Mouse (Mus musculus) brain, adult 2 months (tissue): Measurements from ENCODE around the gene Fbxl15.

Experiments
- DNase-seq: peaks from one replicate; pipeline ENCODE4 v3.0.0; 2011; ENCODE audit warnings: low read depth, low spot score

Fbxl15 gene

DNA sequence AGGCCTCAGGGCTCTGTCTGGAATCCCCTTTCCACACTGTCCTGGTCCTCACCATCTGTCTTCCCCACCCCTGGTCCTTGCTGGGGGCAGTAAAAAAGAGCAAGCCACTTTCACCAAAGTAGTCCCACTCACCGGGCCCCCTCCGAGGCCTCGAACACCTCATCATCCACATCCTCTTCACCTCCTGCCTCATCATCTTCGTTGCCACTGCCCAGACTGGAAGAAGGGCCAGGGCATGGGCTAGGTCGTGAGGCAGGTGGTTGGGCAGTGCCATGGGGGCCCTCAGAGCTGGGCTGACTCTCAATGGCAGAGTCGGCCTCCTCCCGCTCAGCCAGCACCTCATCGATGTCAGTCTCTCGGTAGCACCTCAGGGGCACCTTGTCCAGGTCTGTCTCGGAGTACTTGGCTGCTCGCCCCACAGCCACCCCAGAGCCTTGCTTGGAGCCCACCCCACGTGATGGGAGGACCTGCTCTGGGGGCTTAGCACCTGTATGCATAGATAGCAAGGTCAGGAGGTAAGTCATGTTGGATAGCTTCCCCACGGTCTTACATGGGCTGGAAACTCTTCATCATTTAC is 4.9 kb upstream of the Fbxl15 start:
- no peak for DNase-seq

DNA sequence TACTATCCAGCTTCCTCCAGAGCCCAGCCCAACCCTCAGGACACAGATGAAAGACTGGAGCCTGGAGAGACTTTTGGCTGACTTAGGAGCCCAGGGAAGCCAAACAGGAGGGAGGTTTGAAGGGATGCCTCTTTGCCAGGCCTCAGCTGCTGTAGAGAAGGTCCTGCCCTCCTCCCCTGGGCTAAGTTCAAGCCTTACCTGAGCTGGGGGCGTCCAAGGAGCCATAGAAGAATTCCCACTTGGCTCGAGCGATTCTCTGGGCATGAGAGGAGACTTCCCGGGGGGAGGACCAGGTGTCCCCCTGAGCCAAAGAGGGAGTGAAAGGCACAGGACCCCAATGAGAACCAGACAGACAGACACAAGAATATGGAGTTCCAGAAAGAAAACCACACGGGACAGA is 4.3 kb upstream of the Fbxl15 start:
- DNase-seq, result no peak

DNA sequence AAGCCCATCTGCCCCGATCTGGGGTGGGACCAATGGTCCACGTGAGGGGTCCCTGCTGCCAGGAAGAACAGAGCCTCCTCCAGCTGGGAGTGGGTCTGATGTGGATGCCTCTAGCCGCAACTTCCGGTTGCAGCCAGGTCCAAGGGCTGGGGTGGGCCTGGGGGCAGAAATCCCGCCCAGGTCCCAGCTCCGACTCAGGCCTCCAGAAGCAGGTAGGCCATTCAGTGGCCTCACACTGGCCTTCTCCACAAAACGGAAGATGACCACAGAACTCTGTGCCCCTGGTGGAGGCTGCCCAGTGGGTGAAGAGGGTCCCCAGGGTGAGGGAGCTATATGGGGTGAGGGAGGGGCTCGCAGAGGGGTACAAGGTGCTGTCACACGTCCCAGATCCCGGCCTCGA is 3.6 kb upstream of the Fbxl15 start:
- no peak for DNase-seq

DNA sequence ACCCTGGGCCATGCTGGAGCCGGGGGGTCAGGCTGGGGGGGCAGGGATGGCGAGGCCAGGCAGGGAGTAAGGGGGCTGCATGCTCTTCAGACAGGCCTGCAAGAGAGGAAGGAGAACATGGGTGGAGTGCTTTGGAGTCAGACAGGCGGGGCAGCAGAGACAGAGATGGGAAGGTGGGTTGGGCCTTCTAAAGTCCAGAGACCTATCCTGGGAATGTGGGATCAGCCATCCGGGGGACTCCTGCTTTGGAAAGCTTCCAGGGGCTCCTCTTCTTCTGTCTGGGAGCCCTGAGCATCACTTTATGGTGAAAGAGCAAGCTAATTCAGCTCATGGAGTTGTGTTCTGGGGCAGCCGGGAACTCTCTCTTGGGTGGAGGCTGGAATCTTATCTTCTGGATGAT is 3.1 kb upstream of the Fbxl15 start:
- DNase-seq, result no peak

DNA sequence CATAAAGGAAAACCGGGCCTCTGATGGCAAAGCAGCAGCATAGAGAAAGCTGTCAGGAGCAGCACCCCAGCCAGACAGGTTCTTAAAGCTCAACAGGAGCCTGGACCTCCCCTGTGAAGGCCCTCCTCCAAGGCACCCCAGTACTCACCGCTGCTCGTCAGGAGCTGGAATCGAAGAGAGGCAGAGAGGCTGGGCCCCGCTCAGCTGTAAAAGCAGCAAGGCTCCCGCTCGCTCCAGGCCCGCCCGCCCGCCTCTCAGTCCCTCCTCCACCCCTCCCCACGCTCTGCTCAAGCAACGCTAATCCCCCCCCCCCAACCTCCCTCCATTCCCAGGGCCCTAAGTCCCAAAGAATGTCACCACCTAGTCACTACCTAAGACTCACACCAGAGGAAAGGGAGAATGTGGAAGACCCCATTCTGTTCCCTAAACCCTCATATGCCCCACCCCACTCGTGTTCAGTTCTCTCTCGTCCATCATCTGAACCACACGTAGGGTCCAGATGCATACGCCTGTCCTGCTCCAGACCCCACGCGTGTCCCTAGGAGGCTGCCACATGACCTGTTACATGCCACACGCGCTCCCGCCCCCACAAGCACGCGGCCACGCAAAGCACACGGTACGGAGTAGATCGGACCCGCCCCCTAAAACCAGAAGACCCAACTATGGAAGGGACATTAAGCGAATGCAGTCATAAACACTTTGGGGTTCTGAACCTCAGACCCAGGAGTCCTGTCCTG is 1.8 kb upstream of the Fbxl15 start:
- peak; percentile 79 for DNase-seq

DNA sequence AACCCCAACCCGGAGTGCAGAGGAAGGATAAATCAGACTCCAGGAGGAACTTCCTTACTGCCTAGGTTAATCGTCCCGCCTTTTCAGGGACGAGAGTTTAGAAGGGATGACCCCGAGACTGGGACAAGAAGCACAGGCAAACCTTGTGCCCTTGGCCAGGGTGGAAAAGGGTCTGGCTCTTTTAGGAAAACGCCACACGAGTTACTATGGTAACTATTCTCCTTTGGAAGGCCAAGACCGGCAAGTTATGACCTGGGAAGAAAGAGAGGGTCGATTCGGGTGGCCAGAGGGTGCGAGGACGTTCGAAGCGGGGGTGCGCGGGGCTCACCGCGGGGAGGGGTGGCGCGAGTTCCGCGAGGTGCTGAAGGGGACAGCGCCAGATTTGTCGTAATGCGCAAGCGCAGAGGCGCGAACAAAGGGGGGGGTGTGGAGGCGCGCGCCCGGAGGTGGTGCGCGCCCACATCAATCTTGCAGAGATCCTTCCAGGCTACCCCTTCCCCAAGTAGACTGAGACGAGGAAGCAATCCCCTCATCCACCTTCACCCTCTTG is 1.2 kb upstream of the Fbxl15 start, which contains the start of gene Psd:
Gene Psd (minus strand): TSS at position 401 of the 550 bp plus-strand sequence.
- peak; percentile 91 for DNase-seq

DNA sequence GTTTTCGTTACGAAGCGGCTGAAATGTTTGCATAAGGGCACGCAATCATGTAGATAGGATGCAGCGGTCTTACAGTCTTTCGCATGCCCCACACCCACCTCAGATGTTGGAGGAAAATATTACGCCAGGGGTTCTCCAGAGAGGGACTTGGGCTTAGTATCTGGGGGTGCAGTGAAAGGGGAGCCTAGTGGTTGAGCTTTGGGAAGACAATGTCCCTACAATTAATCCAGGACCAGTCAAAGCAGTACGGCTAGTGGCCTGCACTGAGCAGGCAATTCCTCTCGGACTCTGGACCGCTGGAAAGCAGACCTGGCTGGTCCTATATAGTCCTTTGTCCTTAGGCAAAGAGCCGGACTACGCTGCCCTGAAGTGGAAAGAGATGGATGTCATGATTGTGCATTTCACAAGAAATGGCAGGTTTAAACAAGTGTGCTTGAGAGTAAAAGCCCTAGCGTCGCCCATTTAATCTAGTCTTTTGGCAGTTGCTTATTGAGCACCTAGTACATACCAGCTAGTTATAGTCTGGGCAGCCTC is 386 bp upstream of the Fbxl15 start:
- DNase-seq, result no peak

DNA sequence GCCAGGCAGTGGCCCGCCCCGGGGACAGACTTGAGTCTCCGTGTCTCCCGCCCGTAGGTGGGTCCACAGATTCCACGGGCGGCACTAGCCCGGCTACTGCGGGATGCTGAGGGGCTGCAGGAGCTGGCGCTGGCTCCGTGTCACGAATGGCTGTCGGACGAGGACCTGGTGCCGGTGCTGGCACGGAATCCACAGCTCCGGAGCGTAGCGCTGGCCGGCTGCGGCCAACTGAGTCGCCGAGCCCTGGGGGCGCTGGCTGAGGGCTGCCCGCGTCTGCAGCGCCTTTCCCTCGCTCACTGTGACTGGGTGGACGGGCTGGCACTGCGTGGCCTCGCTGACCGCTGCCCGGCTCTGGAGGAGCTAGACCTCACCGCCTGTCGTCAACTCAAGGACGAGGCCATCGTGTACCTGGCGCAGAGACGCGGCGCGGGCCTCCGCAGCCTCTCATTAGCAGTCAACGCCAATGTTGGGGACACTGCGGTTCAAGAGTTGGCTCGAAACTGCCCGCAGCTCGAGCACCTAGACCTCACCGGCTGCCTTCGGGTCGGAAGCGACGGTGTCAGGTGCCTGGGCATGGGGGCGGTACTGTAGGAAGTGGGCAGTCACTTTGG is 1.2 kb downstream of the Fbxl15 start:
- no peak for DNase-seq

DNA sequence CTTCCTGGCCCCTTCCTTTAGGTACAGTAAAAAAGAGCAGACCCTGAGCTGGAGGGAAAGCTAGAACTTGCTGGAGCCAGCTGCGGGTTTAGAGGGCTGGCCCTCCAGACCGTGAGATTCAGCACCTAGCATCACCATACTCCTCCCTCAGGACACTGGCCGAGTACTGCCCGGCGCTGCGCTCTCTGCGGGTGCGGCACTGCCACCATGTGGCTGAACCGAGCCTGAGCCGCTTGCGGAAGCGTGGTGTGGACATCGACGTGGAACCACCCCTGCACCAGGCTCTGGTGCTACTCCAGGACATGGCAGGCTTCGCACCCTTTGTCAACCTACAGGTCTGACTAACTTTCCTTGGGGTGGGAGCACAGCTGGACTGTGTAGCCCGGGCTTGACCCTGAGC is 2.0 kb downstream of the Fbxl15 start:
- peak; percentile 92 for DNase-seq

DNA sequence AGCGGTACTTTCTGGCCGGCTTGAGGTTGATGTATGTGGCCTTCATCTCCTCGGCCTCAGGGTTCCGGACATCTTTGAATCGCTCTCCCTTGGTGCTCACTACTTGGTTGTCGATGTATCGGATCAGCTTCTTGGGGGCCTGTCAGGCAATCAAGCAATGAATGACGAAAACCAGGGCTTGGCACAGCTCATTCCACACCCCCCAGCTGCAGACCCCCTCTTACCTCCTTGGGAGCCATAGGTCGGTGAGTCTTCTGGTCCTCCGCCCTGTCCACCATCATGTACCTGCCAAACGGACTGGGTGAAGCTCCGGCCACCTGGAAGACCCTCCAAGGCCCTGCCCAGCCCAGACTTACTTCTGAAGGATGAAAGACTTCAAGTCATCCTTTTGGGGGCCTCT is 2.7 kb downstream of the Fbxl15 start:
- DNase-seq, result no peak

DNA sequence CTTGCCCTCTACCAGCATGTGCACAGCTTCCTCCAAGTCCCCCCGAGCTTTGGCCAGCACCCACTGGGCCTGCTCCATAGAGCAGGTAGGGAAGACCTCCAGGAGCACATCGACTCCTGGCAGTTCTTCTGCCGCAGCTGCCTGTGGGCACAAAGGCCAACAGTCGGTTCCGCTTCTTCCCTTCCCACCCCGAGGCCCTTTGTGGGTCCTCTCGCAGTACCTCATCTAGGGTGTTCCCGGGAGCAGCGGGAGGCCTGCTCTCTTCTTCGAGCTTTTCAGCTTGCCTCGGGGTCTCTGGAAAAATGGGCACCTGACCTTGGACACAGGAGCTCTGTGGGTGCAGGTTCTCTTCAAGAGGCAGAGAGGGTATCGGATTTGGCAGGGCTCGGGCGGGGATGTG is 3.3 kb downstream of the Fbxl15 start:
- DNase-seq, result no peak

DNA sequence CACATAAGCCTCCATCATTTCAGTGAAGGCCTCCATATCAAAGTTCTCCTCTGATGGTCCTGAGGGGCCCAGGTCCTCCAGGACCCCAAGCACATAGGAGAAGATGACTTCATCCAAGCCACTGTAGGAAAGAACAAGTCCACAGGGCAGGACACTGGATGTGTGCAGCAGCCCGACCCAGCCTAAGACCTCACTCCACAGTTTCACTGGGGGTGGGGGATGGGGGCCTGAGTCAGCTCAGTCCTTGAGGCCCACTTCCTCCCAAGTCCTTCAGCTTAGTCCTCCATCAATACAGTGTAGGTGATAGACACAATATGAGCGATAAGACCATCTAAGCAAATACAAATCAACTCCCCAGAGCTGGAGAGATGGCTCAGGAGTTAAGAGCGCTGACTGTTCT is 4.0 kb downstream of the Fbxl15 start:
- DNase-seq, result no peak

DNA sequence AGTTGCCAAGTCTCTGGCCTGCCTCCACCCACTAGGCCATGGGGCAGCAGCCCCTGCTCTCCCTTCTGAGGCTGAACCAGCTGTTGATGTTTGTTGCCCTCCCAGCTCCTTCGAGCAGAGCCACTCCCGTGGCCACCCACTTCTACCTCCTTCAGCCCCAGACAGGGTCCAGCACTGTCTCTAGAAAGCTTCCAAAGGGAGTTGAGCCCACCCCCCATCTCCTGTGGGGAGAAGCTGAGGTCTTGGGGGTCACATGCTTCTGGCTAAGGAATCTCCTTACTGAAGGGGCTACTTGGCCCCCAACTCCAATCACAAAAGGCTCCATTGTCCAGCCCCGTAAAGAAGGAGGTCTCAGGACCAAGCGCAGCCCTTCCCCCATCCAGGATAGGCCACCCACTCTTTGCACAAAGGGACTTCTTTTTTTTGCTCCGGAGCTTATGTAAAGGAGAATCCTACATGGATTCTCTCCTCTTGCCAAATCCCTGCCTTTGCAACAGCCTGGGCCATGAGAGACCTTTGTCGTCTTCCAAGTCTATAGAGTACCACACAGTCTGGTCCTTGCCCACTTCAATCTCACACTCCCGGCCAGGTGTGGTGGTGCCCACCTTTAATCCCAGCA is 4.8 kb downstream of the Fbxl15 start:
- peak; percentile 51 for DNase-seq

DNA sequence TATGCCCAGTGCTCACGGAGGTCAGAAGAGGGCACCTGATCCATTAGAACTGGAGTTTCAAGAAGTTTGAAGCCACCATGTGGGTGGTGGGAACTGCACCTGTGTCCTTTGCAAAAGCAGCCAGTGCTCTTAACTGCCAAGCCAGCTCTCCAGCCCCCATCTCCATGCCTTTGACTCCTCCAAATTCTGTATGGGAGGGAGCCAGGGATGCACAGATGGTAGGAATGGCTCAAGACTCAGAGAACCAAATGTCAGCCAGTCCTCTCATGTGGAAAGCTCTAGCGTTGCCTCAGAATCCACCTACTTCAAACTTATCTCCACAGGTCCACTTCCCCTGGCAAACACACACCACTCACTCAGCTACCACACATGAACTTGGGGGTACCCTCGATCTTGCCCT is 5.9 kb downstream of the Fbxl15 start:
- peak; percentile 94 for DNase-seq

DNA sequence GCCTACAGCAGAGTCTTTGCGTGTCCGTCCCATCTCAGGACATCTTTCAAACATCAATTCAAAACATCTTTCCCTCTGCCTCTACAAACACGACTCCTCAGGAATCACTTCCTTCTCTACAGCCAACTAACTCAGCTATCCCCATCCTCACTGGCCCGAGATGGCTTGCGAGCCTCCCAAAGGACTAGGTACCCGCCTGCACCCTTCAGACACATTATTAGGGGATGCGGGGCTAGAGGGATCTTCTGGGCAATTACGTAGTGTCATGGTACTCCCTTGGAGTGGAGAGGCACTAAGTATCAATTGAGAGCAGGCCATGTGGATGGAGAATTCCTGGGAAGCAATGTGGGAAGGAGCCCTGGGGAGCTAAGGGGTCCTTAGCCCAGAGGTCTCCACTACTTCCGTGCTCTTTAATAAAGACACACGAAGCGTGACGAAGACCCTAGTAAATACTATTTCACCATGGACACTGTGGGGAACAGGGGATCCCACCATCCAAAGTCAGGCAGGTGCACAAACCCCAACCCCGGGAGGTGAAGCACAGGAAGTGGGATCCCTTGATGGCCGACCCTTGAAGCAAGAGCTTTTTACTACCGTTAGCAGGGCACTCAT is 9.8 kb downstream of the Fbxl15 start:
- no peak for DNase-seq

DNA sequence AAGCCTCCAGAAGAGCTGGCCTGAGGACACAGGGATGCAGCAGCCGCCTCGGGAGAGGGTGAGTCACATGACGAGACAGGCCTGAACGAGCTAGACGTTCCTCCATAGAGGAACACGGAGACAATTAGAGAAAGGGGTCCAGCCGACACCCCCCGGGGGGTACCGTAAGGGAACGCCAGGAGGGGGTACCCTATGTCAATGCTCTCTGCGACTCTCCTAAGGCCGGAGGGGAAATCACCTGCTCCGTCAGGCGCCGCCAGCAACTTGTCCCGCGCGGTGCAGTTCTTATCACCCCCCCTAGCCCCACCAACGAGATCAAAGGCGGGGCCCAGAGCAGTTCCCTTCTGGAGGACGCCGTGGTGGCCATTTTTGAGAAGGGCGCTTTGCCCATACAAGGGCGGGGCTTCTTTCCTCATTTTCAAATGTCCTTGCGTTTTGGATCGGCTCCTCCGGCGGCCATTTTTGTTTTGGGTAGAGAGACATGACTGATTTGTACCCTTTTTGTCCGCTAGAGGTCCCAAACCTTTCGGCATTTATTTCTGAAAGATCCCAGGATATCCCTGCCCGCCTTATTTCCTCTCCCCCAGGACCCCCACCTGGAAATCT is 10.4 kb downstream of the Fbxl15 start, which contains the start of gene Cuedc2:
Gene Cuedc2 (minus strand): TSS at position 372 of the 606 bp plus-strand sequence.
- DNase-seq, result peak; percentile 99

DNA sequence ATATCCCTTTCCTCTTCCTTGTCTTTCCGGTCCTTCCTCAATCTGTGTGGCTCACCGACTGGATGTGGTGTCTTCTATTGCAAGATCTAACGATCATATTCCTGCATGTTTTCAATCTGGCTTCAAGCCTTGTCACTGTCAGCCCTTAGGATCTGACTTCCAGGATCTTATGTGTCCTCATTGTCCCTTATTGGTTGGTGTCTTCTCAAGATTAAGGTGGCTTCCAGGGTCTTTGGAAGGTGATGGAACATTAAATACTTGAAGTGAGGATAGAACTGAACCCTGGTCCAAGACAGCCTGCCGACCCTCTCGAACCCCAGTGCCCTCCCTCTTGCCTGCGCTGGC is 10.9 kb downstream of the Fbxl15 start:
- no peak for DNase-seq

DNA sequence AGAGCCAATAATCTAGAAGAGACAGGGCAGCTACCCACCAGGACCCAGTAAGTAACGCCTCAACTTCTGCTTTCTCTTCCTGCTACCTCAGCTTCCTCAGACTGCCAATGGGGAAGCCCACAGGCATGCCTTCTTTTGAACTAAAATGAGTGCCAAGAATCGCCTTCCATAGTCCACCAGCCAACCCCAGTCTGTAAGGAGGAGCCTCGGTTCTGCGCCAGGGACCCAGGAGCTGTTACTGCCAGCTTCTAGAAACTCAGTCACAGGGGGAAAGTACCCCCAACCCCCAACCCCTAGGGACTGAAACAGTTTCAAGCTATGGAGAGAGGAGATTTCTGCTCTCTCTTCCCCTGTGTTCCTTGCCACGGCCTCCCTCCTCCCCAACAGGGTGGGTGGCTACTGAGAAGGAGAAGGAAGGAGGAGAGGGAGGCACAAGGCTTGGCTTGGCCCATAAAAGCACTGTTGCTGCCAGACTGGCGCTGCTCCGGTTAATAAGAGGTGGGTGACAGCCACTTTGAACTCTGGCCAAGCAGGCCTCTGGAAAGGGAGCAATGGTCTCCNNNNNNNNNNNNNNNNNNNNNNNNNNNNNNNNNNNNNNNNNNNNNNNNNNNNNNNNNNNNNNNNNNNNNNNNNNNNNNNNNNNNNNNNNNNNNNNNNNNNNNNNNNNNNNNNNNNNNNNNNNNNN is 11.4 kb downstream of the Fbxl15 start:
- peak; percentile 65 for DNase-seq

DNA sequence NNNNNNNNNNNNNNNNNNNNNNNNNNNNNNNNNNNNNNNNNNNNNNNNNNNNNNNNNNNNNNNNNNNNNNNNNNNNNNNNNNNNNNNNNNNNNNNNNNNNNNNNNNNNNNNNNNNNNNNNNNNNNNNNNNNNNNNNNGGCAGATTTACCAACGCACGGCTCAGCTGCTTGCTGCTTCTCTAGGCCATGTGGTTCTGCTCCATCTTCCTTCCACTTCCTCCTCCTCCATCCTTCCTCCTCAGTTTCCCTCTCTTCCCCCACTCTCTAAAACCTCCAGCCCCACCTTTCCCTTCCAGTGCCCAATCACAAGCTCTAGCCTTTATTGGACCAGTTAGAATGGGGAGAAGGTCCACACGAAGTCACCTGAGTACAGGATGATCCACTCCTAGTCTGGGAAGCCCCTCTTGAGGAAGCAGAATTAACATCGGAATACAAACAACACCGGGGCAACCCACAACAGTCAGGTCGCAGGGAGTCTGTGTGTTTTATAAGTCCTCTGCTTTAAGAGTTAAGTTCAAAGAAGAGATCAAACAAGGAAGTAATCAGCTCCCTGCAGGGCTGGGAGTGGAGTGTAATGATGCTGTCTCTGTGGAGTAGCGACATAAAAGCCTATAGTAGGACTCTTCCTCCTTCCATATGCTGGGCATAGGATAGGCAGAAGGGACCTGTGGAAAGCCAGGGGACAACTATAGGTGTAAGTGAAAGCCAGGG is 16.9 kb downstream of the Fbxl15 start:
- DNase-seq, result no peak

DNA sequence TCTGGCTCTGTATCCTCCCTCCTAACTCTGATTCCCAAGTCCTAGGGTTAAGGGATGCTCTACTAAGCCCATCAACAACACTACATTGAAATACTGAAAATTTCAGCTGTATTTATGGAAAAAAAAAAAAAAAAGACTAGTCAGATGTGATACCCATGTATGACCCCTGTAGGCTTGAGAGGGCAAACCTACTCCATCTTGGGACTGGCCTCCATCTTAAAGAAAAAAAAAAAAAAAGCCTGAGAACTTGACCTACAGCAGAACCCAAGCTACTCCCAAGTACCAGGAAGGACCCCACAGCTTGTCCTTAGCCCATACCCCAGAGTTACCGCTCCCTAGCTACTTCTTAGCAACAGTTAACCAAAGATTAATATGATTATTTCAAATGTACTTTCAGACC is 19.2 kb downstream of the Fbxl15 start:
- no peak for DNase-seq
